Mouse (Mus musculus): ENCODE results near the gene Adamts6. TPM values are rescaled to one million over a fixed set of nuclear protein-coding genes. Genes with fewer than 3 reads are reported as not detected.

The Adamts6 gene
- 0.17 and 0.28 TPM in 2 replicates for polyA plus RNA-seq (2015; fragmentation: Nextera tagmentation; extraction: Ambion mirVana)

DNA sequence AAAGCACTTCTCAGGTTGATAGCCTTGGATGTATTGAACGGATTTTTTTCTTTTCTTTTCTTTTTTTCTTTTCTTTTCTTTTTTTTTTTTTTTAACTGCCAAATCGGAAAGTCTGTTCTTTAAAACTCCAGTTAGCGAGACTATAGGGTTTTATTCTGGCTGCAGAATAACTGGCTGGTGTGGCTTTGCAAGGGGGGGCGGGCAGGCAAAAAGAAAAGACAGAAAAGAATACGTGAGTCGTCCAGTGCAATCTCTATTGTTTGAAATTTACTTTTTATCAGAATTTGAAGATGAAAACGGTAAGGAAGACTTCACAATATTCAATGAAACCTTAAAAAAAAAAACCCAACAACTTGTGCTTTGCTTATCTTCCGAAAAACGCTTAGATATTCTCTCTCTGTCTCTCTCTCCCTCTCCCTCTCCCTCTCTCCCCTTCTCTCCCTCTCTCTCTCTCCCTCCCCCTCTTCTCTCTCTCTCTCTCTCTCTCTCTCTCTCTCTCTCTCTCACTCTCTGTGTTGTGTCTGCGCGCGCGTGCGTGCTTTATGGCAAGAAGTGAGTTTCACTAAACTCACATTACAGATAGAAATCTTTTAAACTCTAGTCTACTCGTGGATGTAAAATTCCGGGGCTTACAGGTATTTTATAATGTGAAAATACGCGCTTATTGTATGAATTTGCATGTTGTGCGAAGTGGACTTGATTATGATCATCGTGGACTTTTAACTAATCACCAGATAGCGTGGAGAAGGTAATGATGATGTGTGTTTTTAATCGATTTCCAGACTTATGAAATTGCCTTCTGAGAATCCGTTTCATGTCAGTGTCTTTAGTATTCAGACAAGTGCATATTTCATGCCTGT, at the start of gene Adamts6:
Gene Adamts6, plus strand, starts transcription at position 470 of the 860 bp plus-strand sequence.
- Histone ChIP-seq H3K4me2 (peak within 1 kb of the TSS; percentile 89), H3K27me3 (no peaks in the 10 kb centered on the region), H3K36me3 (replicated peaks) (no peaks in the 10 kb centered on the region), H3K9me3 (replicated peaks) (no peaks in the 10 kb centered on the region), H3K9ac (peak within 1 kb of the TSS; percentile 54), H3K4me3 (replicated peaks) (peak within 1 kb of the TSS; percentile 70), H3K27ac (replicated peaks) (peak within 1 kb of the TSS; percentile 69), H3K4me1 (replicated peaks) (peaks cover 26% of the 10 kb centered on the region)
- ATAC-seq (ENCODE audit: insufficient read depth) = no peak
- WGBS (ENCODE audit: insufficient replicate concordance) = under 1% methylated on average over 23 of the region's 23 CpGs

DNA sequence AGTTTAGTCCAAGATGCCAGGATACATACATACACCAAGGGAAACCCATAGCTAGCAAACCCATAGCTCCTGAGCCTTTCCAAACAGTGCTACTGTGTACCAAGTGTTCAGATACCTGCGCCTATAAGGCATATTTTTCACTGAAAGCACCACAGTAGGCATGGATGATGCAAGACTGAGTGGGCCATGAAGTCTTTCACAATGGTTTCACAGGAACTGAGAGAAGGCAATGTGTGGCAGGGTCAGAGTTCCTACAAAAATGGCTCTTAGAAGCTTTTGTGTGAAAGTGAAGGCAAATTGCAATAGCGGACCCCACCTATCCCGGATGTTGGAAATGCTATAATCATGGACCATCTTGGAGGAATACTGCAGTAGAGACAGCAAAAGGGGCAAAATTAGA, 28.6 kb upstream of the Adamts6 start:
- 74% methylated on average over 3 of the region's 3 CpGs for WGBS (ENCODE audit: insufficient replicate concordance)
- Histone ChIP-seq H3K27me3 (no peaks in the 10 kb centered on the region), H3K4me1 (replicated peaks) (no peaks in the 10 kb centered on the region), H3K9ac (no peak overlapping the region), H3K9me3 (replicated peaks) (no peaks in the 10 kb centered on the region), H3K4me3 (replicated peaks) (no peak overlapping the region), H3K36me3 (replicated peaks) (no peaks in the 10 kb centered on the region), H3K27ac (replicated peaks) (no peak overlapping the region), H3K4me2 (no peak overlapping the region)
- ATAC-seq (ENCODE audit: insufficient read depth) = no peak

DNA sequence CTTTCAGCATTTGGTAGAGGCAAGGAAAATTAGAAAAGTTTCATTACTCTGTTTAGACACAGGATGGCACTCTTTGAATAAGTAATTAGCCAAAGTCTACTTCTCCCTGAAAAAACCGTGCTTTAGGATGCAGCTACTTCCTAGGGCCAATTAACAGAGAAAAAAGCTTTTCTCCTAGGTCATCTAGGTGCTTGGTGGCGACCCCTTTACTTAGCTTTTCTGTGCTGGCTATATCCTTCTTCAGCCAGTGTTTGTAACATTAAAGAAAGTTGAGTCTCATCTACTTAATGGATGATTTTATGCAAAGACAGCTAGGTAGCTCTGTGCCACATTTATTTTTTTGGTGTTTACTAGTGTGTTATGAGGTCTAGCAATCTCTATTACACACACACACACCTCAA, 2.6 kb upstream of the Adamts6 start:
- H3K36me3 ChIP-seq (replicated peaks) = no peaks in the 10 kb centered on the region
- 0% methylated on average over 2 of the region's 2 CpGs for WGBS (ENCODE audit: insufficient replicate concordance)
- H3K4me3 ChIP-seq (replicated peaks) = peak overlapping the region; percentile 70
- no peak for ATAC-seq (ENCODE audit: insufficient read depth)
- no peak overlapping the region for H3K9ac ChIP-seq
- H3K27me3 ChIP-seq = no peaks in the 10 kb centered on the region
- peak overlapping the region; percentile 89 for H3K4me2 ChIP-seq
- peaks cover 26% of the 10 kb centered on the region for H3K4me1 ChIP-seq (replicated peaks)
- peak overlapping the region; percentile 69 for H3K27ac ChIP-seq (replicated peaks)
- no peaks in the 10 kb centered on the region for H3K9me3 ChIP-seq (replicated peaks)

DNA sequence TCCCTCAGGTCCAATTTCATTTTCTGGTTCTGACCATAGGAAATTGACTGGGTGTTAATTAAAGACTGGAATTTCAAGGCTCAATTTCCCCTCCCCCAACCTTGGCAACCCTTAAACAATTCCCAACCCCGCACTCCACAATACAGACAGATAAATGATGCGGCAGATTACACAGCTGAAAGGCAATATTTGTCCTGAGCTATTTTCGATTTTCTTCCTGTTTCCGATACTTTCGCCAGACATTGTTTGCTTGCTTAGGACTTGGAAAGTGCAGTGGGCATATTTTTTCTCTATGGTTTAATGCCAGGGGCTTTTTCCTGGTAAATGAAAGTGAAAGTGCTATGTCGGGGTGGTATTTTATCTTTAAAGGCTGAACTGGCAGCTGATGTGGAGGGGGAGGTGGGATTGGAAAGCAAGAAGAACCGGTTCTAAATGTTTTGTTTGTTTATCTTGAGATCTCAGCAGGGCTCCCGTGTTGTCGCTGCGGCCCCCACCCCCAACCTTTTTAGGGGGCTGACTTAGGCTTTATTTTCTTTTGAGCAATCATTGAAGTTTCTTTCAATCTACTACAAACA, 1.8 kb upstream of the Adamts6 start:
- under 1% methylated on average over 10 of the region's 10 CpGs for WGBS (ENCODE audit: insufficient replicate concordance)
- H3K9ac ChIP-seq = peak overlapping the region; percentile 54
- H3K36me3 ChIP-seq (replicated peaks) = no peaks in the 10 kb centered on the region
- H3K4me2 ChIP-seq = peak overlapping the region; percentile 89
- no peaks in the 10 kb centered on the region for H3K27me3 ChIP-seq
- H3K27ac ChIP-seq (replicated peaks) = peak overlapping the region; percentile 69
- ATAC-seq (ENCODE audit: insufficient read depth) = no peak
- no peaks in the 10 kb centered on the region for H3K9me3 ChIP-seq (replicated peaks)
- H3K4me1 ChIP-seq (replicated peaks) = peaks cover 26% of the 10 kb centered on the region
- H3K4me3 ChIP-seq (replicated peaks) = peak overlapping the region; percentile 70

DNA sequence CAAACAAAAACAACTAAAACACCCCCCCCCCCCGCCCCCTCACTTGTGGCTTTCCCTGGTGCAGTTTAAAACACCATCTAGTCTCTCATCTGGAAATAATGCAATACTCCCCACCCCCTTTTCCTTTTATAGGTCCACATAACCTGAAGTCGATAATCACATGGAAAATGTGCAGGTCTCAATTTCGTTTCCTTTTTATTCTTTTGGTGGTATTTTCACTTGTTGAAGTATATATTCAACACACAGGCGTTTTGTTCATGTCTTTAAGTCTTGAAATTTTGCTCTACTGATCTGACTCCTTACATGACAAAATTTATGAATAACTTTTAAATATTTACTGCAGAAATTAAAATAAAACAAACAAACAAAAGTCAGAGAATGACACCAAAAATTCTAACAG, 1.3 kb upstream of the Adamts6 start:
- peak overlapping the region; percentile 70 for H3K4me3 ChIP-seq (replicated peaks)
- H3K27me3 ChIP-seq = no peaks in the 10 kb centered on the region
- H3K36me3 ChIP-seq (replicated peaks) = no peaks in the 10 kb centered on the region
- H3K4me1 ChIP-seq (replicated peaks) = peaks cover 26% of the 10 kb centered on the region
- WGBS (ENCODE audit: insufficient replicate concordance) = 1% methylated on average over 4 of the region's 4 CpGs
- H3K9me3 ChIP-seq (replicated peaks) = no peaks in the 10 kb centered on the region
- ATAC-seq (ENCODE audit: insufficient read depth) = no peak
- peak overlapping the region; percentile 69 for H3K27ac ChIP-seq (replicated peaks)
- peak overlapping the region; percentile 89 for H3K4me2 ChIP-seq
- peak overlapping the region; percentile 54 for H3K9ac ChIP-seq

DNA sequence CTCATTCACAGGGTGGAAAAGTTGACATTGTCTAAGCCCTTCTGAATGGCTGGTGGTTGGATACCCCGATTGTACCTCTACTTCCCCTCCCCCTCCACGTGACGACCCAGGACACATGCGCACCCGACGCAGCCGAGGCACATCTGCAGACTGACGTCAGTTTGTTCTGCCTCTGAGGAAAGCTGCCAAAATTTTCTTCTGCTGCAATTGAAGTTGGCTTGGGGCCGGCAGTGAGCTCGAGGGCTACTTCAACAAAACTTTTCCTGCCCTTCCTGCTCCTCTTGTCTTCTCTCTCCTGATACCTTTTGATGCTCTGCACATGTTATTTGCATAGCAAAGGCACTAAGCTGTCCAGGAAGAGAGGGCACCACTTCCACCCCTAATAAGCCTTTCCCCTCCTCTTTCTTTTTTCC, 732 bp upstream of the Adamts6 start:
- Histone ChIP-seq H3K36me3 (replicated peaks) (no peaks in the 10 kb centered on the region), H3K27me3 (no peaks in the 10 kb centered on the region), H3K4me2 (peak overlapping the region; percentile 89), H3K4me3 (replicated peaks) (peak overlapping the region; percentile 70), H3K27ac (replicated peaks) (peak overlapping the region; percentile 69), H3K9ac (peak overlapping the region; percentile 54), H3K4me1 (replicated peaks) (peaks cover 26% of the 10 kb centered on the region), H3K9me3 (replicated peaks) (no peaks in the 10 kb centered on the region)
- peak; percentile 88 for ATAC-seq (ENCODE audit: insufficient read depth)
- 0% methylated on average over 10 of the region's 10 CpGs for WGBS (ENCODE audit: insufficient replicate concordance)

DNA sequence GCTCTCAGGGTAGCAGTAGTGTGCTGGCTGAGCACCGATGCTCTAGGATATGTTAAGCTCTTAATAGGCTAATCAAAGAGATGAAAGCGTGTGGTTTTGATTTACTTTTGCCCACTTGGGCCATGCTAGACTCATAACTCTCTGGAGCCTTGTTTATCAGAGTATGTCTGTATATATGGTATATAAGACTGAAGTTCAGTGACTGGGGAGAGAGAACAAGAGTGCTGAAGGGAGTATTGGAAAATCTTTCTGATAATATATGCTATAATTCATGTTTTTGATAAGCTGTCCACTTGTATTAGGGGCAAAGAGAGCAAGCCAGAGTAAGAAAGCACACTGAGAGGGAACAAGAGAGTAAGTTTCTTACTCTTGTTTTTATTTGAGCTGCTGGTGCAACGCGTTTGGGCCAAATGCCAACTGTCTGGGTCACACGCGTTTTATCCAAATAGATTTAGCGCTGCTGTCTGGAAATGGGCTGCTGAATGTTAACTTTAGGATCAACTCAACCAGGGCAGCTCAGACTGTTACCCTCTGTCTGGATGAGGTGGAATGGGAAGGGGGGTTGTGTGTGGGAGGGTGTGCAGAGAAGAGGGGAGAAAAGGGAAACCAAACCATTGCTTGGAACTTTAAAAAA, 708 bp downstream of the Adamts6 start:
- Histone ChIP-seq H3K27me3 (no peaks in the 10 kb centered on the region), H3K4me2 (peak overlapping the region; percentile 89), H3K9me3 (replicated peaks) (no peaks in the 10 kb centered on the region), H3K4me1 (replicated peaks) (peaks cover 26% of the 10 kb centered on the region), H3K9ac (peak overlapping the region; percentile 25; the same call in 1 of the 2 replicates), H3K36me3 (replicated peaks) (no peaks in the 10 kb centered on the region), H3K4me3 (replicated peaks) (peak overlapping the region; percentile 70), H3K27ac (replicated peaks) (no peak overlapping the region; the same call in 1 of the 2 replicates)
- WGBS (ENCODE audit: insufficient replicate concordance) = 1% methylated on average over 7 of the region's 7 CpGs
- ATAC-seq (ENCODE audit: insufficient read depth) = 0 out of 2 replicates have a peak, but pooled peaks have one; percentile 43

DNA sequence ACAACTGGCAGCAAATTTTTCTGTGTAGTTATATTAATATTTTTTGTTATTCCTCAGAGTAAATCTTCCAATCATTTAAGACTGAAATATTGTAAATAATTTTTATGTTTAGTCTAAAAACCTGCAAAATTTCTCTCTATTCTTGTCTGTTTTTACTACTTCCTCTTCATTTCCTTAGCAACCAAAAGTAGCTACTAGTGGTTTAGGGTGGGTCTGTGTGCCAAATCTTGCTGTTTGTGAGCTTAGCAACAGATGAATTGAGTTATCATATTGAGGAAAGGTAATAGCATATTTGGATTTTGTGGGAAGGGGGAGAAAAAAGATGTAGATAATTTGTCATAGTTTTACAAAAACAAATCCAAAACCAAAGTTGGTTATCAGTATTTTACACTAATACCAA, 1.5 kb downstream of the Adamts6 start:
- peaks cover 26% of the 10 kb centered on the region for H3K4me1 ChIP-seq (replicated peaks)
- H3K9me3 ChIP-seq (replicated peaks) = no peaks in the 10 kb centered on the region
- H3K4me3 ChIP-seq (replicated peaks) = no peak overlapping the region
- no peak overlapping the region for H3K4me2 ChIP-seq
- H3K9ac ChIP-seq = no peak overlapping the region
- no peak for ATAC-seq (ENCODE audit: insufficient read depth)
- no peaks in the 10 kb centered on the region for H3K27me3 ChIP-seq
- H3K27ac ChIP-seq (replicated peaks) = no peak overlapping the region
- no peaks in the 10 kb centered on the region for H3K36me3 ChIP-seq (replicated peaks)

DNA sequence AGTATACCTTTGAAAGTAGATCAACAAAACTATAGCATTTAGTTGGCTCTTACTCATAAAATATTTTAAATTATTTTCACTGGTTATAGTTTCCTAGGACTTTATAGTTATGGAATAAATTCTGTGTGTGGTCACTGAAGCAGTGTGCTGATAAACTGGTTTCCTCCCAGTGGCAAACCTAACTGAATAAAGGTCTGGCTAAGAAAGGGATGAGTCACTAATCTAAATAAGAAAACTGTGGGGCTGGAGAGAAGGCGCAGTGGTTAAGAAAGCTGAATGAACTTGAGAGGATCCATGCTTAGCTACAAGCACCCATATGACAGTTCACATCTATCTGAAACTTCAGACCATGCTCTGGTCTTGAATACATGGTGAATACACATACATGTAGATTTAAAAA, 7.8 kb downstream of the Adamts6 start:
- no peak overlapping the region for H3K4me2 ChIP-seq
- no peaks in the 10 kb centered on the region for H3K9me3 ChIP-seq (replicated peaks)
- no peak overlapping the region for H3K9ac ChIP-seq
- no peaks in the 10 kb centered on the region for H3K36me3 ChIP-seq (replicated peaks)
- no peak for ATAC-seq (ENCODE audit: insufficient read depth)
- H3K4me3 ChIP-seq (replicated peaks) = no peak overlapping the region
- WGBS (ENCODE audit: insufficient replicate concordance) = 40% methylated on average over 1 of the region's 1 CpGs
- H3K27me3 ChIP-seq = no peaks in the 10 kb centered on the region
- H3K4me1 ChIP-seq (replicated peaks) = no peaks in the 10 kb centered on the region
- no peak overlapping the region for H3K27ac ChIP-seq (replicated peaks)

DNA sequence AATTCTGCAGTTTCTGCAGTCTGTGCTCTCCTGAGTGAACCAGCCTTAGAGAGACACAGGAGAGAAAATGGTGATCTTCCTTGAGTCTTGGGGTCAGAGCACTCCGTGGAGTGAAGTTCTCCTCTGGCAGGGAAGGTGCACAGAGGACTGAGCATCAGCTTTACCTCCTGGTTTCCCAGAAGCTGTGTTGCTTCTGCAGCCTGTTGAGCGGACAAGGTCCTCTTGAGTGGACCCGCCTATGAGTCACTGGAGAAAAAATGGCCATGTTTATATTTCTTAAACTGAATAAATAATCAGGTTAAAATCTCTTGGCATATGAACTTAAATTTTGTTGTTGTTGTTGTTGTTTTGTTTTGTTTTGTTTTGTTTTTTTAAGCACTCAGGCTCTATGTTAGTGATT, 41.7 kb downstream of the Adamts6 start:
- Histone ChIP-seq H3K4me2 (no peak overlapping the region), H3K36me3 (replicated peaks) (no peaks in the 10 kb centered on the region), H3K9ac (no peak overlapping the region), H3K4me1 (replicated peaks) (no peaks in the 10 kb centered on the region), H3K27ac (replicated peaks) (no peak overlapping the region), H3K4me3 (replicated peaks) (no peak overlapping the region), H3K27me3 (no peaks in the 10 kb centered on the region), H3K9me3 (replicated peaks) (no peaks in the 10 kb centered on the region)
- WGBS (ENCODE audit: insufficient replicate concordance) = 68% methylated on average over 3 of the region's 3 CpGs
- ATAC-seq (ENCODE audit: insufficient read depth) = no peak

DNA sequence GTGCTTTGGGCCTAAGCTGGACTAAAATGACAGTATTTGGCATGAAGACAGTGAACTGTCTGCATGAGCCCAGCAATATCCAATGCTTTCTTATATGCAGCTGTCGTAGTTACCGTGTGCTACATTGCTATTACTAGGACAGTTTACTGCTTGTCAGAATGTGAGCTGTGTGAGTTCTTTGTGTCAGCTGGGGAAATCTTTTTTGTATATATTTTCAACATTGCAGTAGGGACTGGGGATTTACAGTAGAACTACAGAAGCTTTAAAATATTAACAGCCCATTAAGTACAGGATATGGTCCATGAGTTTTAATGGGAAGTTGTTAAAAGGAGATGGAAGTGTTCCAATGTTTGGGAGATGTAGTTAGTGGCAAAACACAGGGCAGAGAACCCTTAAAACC, 42.1 kb downstream of the Adamts6 start:
- Histone ChIP-seq H3K4me2 (no peak overlapping the region), H3K36me3 (replicated peaks) (no peaks in the 10 kb centered on the region), H3K4me1 (replicated peaks) (no peaks in the 10 kb centered on the region), H3K9ac (no peak overlapping the region), H3K9me3 (replicated peaks) (no peaks in the 10 kb centered on the region), H3K27ac (replicated peaks) (no peak overlapping the region), H3K27me3 (no peaks in the 10 kb centered on the region), H3K4me3 (replicated peaks) (no peak overlapping the region)
- WGBS (ENCODE audit: insufficient replicate concordance) = 76% methylated on average over 2 of the region's 2 CpGs
- ATAC-seq (ENCODE audit: insufficient read depth) = no peak
